Mouse (Mus musculus): Measurements from ENCODE around the gene Mapre1. TPM values are rescaled to one million over a fixed set of nuclear protein-coding genes. Genes with fewer than 3 reads are reported as not detected.
"Not testable (repeated sequence)": the region's sequence is repeated elsewhere in the genome, so short reads cannot be mapped to it uniquely, and the experiment has no call there.

The Mapre1 gene
- total RNA-seq (2014; rRNA removed): 75.0 and 82.8 TPM in 2 replicates
- polyA plus RNA-seq (2015; fragmentation: Nextera tagmentation; extraction: Ambion mirVana): 354 and 355 TPM in 2 replicates

DNA sequence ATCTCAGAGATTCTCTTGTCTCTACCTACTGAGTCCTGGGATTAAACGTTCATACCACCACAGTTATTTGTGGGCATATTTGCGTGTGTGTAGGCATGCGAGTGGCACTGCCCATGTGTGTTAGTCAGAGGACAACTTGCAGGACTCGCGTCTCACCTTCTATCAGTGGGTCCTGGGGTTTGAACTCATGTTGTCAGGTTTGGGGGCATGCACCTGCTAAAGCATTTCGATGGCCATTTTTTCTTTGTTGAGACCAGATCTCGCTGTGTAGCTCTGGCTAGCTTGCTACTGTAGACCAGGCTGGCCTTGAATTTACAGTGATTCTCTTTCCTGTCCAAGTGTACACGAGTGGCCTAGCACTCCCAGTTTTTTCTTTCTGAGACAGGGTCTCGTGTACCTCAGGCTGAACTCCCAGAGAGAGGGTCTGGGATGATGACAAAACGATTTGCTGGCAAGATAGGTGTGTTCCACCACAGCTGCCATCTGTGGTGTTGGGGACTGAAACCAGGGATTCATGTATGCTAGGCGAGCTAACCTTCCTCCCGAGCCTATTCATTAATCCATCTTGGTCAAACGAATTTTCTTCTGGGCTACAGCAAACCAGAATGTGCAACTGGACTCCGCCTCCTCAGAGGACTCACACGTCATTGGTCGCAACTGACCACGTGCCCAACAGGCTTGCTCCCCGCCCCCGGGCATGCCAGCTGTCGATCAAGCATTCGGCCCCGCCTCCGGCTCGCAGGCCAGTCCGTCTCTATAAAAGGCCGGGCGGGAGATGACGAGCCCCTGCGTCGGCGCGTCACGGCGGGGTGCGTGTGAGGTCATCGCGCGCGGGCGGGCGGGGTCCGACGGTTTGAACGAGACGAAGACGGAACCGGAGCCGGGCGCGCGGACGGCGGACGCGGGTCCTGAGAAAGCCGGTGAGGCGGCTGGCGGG lies at the start of gene Mapre1:
Gene Mapre1, plus strand, starts transcription at position 775 of the 937 bp plus-strand sequence.
- Histone ChIP-seq H3K4me3 (ENCODE audit: low read length) (peak within 1 kb of the TSS; percentile 87), H3K27ac (peak within 1 kb of the TSS; percentile 97), H3K4me1 (ENCODE audit: insufficient read depth, low read length) (peaks cover 20% of the 10 kb centered on the region), H3K36me3 (ENCODE audit: insufficient read depth, low read length) (no peaks in the 10 kb centered on the region), H3K9ac (replicated peaks; ENCODE audit: low read length) (peak within 1 kb of the TSS; percentile 92), H3K4me2 (ENCODE audit: low read depth, low read length) (peak within 1 kb of the TSS; percentile 80), H3K9me3 (ENCODE audit: low read length) (no peaks in the 10 kb centered on the region), H3K27me3 (ENCODE audit: insufficient read depth, low read length) (no peaks in the 10 kb centered on the region)
- ATAC-seq: peak; percentile 99
- WGBS: 11% methylated on average over 58 of the region's 58 CpGs
- TF ChIP-seq CTCF (IDR thresholded peaks at IDR 0.05; ENCODE audit: low read depth): no peak
- DNase-seq (ENCODE audit: low spot score): peak; percentile 100

DNA sequence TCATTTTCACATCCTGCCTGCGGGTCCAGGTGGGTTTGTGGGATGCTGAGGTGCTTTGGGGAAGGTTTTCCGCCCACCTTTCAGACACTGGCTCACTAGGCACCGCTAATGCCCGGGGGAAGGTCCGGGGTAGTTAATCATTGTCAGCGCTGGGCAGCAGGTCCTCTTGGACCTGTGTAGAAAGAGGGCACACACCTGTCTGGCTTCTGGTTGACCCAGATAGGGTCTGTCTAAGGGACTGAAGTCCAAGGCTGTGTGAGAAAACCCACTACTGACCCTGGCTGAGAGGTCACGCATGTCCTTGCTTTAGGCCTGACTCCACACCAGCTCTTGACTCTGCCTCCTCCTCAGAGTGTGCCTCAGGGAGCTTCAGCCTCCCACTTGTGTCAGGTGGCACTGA lies 47.7 kb upstream of the Mapre1 start:
- not testable (repeated sequence) for H3K9ac ChIP-seq (replicated peaks; ENCODE audit: low read length); H3K27ac ChIP-seq; H3K9me3 ChIP-seq (ENCODE audit: low read length); ATAC-seq; H3K4me2 ChIP-seq (ENCODE audit: low read depth, low read length); H3K36me3 ChIP-seq (ENCODE audit: insufficient read depth, low read length); DNase-seq (ENCODE audit: low spot score); H3K4me1 ChIP-seq (ENCODE audit: insufficient read depth, low read length); H3K27me3 ChIP-seq (ENCODE audit: insufficient read depth, low read length); H3K4me3 ChIP-seq (ENCODE audit: low read length)
- WGBS: 73% methylated on average over 5 of the region's 7 CpGs

DNA sequence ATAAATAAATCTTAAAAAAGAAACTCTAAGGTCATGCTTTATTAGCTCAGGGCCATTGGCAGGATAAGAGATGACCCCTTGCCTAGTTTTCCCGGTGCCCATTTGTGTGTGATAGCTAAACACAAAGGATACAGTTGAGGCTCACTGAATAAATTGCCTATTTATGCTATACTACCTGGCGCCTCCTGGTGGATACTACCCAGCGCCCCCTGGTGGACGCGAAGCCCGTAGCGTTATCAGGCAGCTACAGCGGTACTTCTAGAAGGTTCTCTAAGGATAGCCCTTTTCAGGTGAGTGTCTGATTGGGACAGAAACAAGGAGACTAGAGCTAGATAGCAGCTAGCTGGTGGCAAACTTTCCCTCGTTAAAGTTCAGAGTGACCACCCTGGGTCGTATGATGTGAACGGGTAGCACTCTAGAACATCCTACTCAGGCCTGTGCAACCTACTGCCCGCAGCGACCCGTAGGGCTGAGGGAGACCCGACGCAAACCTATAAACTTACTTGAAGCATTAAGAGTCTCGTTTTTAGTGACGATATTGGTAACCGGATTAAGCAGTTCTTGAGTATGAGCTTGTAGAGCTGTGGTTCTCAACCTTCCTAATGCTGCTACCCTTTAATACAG lies 46.5 kb upstream of the Mapre1 start:
- no peak for ATAC-seq
- TF ChIP-seq CTCF (IDR thresholded peaks at IDR 0.05; ENCODE audit: low read depth): peak; percentile 65

DNA sequence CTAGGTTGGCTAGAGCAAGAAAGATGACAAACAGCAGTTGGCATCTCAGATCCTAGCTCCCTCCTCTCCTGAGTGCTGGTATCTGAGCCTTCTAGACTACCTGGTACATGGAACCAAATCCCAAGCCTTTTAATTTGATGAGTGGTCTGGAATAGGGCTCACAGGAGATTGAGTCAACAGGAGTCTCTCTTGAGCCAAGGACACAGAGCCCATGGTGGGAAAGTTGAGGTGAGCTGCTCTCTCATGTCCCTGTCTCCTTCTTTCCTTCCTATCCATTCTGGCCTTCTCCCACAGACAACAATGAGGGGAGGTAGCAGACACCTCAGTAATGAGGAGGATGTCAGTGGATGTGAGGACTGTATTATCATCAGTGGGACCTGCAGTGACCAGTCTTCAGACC lies 44.7 kb upstream of the Mapre1 start, which contains the start of gene Dnmt3c:
Gene Dnmt3c, plus strand, starts transcription at position 301 of the 400 bp plus-strand sequence.
- no peak for TF ChIP-seq CTCF (IDR thresholded peaks at IDR 0.05; ENCODE audit: low read depth)
- Histone ChIP-seq H3K9ac (replicated peaks; ENCODE audit: low read length) (no peak within 1 kb of the TSS), H3K4me3 (ENCODE audit: low read length) (no peak within 1 kb of the TSS), H3K27ac (no peak within 1 kb of the TSS), H3K4me1 (ENCODE audit: insufficient read depth, low read length) (no peaks in the 10 kb centered on the region), H3K36me3 (ENCODE audit: insufficient read depth, low read length) (no peaks in the 10 kb centered on the region), H3K4me2 (ENCODE audit: low read depth, low read length) (no peak within 1 kb of the TSS), H3K9me3 (ENCODE audit: low read length) (no peaks in the 10 kb centered on the region), H3K27me3 (ENCODE audit: insufficient read depth, low read length) (no peaks in the 10 kb centered on the region)
- DNase-seq (ENCODE audit: low spot score): no peak
- ATAC-seq: no peak

More for the DNA sequence above, 46.5 kb upstream of the Mapre1 start:
- H3K9ac ChIP-seq (replicated peaks; ENCODE audit: low read length): no peak overlapping the region
- DNase-seq (ENCODE audit: low spot score): peak; percentile 12
- H3K36me3 ChIP-seq (ENCODE audit: insufficient read depth, low read length): no peaks in the 10 kb centered on the region
- H3K4me2 ChIP-seq (ENCODE audit: low read depth, low read length): no peak overlapping the region
- no peaks in the 10 kb centered on the region for H3K9me3 ChIP-seq (ENCODE audit: low read length)
- WGBS: 64% methylated on average over 19 of the region's 19 CpGs
- no peak overlapping the region for H3K27ac ChIP-seq
- H3K4me3 ChIP-seq (ENCODE audit: low read length): no peak overlapping the region
- H3K4me1 ChIP-seq (ENCODE audit: insufficient read depth, low read length): no peaks in the 10 kb centered on the region
- H3K27me3 ChIP-seq (ENCODE audit: insufficient read depth, low read length): no peaks in the 10 kb centered on the region

DNA sequence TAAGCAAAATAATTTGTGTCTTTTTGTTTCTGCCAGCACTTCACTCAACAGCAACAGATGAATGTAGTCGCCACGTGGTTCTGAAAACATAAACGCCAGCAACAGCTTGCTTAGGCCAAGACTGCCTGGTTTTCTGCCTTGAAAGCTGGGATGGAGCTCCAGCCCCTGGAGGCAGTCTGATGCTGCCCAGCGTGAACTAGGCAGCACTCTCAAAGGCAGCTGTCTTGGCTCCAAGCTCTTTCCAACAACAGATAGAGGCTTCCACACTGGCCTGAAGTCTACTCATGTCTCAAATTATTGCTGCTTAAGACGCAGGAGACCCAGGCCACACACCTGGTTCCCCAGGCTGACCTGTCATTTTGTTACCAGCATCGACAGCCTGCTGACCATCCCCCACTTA lies 37.7 kb upstream of the Mapre1 start:
- H3K36me3 ChIP-seq (ENCODE audit: insufficient read depth, low read length): no peaks in the 10 kb centered on the region
- 30% methylated on average over 6 of the region's 6 CpGs for WGBS
- DNase-seq (ENCODE audit: low spot score): peak; percentile 59
- H3K4me3 ChIP-seq (ENCODE audit: low read length): no peak overlapping the region
- H3K27ac ChIP-seq: no peak overlapping the region
- H3K4me1 ChIP-seq (ENCODE audit: insufficient read depth, low read length): no peaks in the 10 kb centered on the region
- TF ChIP-seq CTCF (IDR thresholded peaks at IDR 0.05; ENCODE audit: low read depth): 0 out of 2 replicates have a peak, but pooled peaks have one; percentile 18
- H3K27me3 ChIP-seq (ENCODE audit: insufficient read depth, low read length): no peaks in the 10 kb centered on the region
- no peak overlapping the region for H3K9ac ChIP-seq (replicated peaks; ENCODE audit: low read length)
- no peaks in the 10 kb centered on the region for H3K9me3 ChIP-seq (ENCODE audit: low read length)
- peak; percentile 45; the same call in 1 of the 2 replicates for ATAC-seq
- no peak overlapping the region for H3K4me2 ChIP-seq (ENCODE audit: low read depth, low read length)

DNA sequence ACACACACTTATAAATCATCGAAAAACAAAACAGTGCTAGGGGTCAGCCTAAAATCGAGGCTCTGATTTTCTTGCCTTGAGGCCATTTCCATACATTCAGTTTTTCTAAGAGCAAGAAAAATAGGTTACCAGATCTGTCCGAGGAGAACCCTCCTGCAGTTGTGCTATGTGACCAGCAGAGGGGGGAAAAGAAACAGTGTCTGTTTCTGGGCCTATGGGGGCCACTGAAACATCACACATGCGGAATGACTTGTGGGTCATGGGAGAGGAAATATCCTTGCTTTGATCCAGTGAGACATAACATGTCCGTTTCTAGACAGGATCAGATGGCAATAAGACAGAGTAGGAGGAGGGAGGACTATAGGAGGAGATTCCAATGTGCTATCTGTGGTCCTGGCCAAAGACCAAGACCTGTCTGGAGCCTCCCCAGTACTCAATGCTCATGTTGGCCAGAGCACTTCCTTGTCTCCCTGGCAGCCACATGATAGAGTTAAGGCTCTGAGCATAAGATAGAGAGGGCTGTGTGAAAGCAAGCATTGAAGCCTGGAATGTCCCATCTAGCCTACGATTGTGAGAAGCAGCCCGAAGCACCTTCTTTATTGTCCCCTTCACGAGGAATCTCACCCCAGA lies 30.3 kb upstream of the Mapre1 start:
- 42% methylated on average over 8 of the region's 8 CpGs for whole genome bisulfite sequencing
- peak; percentile 82 for TF ChIP-seq CTCF (IDR thresholded peaks at IDR 0.05; ENCODE audit: low read depth)
- H3K36me3 ChIP-seq (ENCODE audit: insufficient read depth, low read length): no peaks in the 10 kb centered on the region
- H3K9ac ChIP-seq (replicated peaks; ENCODE audit: low read length): no peak overlapping the region
- DNase-seq (ENCODE audit: low spot score) (peak; percentile 73), ATAC-seq (peak; percentile 16; the same call in 1 of the 2 replicates)
- no peak overlapping the region for H3K4me3 ChIP-seq (ENCODE audit: low read length)
- no peak overlapping the region for H3K27ac ChIP-seq
- H3K4me1 ChIP-seq (ENCODE audit: insufficient read depth, low read length): peaks cover 3% of the 10 kb centered on the region; the same call in 1 of the 2 replicates
- no peak overlapping the region for H3K4me2 ChIP-seq (ENCODE audit: low read depth, low read length)
- no peaks in the 10 kb centered on the region for H3K27me3 ChIP-seq (ENCODE audit: insufficient read depth, low read length)
- H3K9me3 ChIP-seq (ENCODE audit: low read length): no peaks in the 10 kb centered on the region
